Mouse (Mus musculus) cerebellum, postnatal 25 days (tissue): ENCODE measurements around the gene Mex3a.

ENCODE experiments used
- DNase-seq, 2 experiments: peaks; one replicate each; pipeline ENCODE4 v3.0.0; 2021; ENCODE audit warnings: mixed read lengths in 2 of 2

Gene Mex3a

GRCm38 (mm10) chr3:88505765-88506164 is 26.4 kb upstream of the Mex3a start:
- DNase-seq, result no peak

GRCm38 (mm10) chr3:88509250-88509649 is 22.9 kb upstream of the Mex3a start:
- DNase-seq, result no peak

- DNase-seq, result peak; percentile 92 to 97
Measured at GRCm38 (mm10) chr3:88509692-88510420, 22.3 kb upstream of the Mex3a start, which contains the start of gene Lmna. Gene Lmna, minus strand, starts transcription at chr3:88509956.

- no peak for DNase-seq
Measured at GRCm38 (mm10) chr3:88510421-88511289, 21.5 kb upstream of the Mex3a start.

- no peak for DNase-seq
Measured at GRCm38 (mm10) chr3:88511559-88511958, 20.6 kb upstream of the Mex3a start.

- no peak for DNase-seq
Measured at GRCm38 (mm10) chr3:88512141-88512895, 19.9 kb upstream of the Mex3a start.

- no peak for DNase-seq
Measured at GRCm38 (mm10) chr3:88512896-88513545, 19.2 kb upstream of the Mex3a start.

- DNase-seq, result no peak
Measured at GRCm38 (mm10) chr3:88513546-88514115, 18.6 kb upstream of the Mex3a start.

GRCm38 (mm10) chr3:88514231-88515094 is 17.7 kb upstream of the Mex3a start:
- no peak for DNase-seq

GRCm38 (mm10) chr3:88515095-88515386 is 17.2 kb upstream of the Mex3a start:
- no peak for DNase-seq

GRCm38 (mm10) chr3:88516407-88516806 is 15.8 kb upstream of the Mex3a start:
- no peak for DNase-seq

- no peak for DNase-seq
Measured at GRCm38 (mm10) chr3:88518411-88518810, 13.8 kb upstream of the Mex3a start.

GRCm38 (mm10) chr3:88520078-88520477 is 12.1 kb upstream of the Mex3a start:
- DNase-seq, result no peak

GRCm38 (mm10) chr3:88521156-88521555 is 11.0 kb upstream of the Mex3a start:
- no peak for DNase-seq

- peak; percentile 71 to 75 for DNase-seq
Measured at GRCm38 (mm10) chr3:88521803-88522331, 10.3 kb upstream of the Mex3a start.

GRCm38 (mm10) chr3:88523027-88523426 is 9.2 kb upstream of the Mex3a start:
- no peak for DNase-seq

- DNase-seq, result no peak
Measured at GRCm38 (mm10) chr3:88525021-88525420, 7.2 kb upstream of the Mex3a start.

GRCm38 (mm10) chr3:88526157-88527131 is 5.8 kb upstream of the Mex3a start:
- peak; percentile 86 to 92 for DNase-seq

- no peak for DNase-seq
Measured at GRCm38 (mm10) chr3:88527565-88527964, 4.6 kb upstream of the Mex3a start.

GRCm38 (mm10) chr3:88528646-88529045 is 3.5 kb upstream of the Mex3a start:
- no peak for DNase-seq
